Mouse (Mus musculus) gastrocnemius, postnatal 14 days (tissue): Measurements from ENCODE around the gene Cep128. TPM values are rescaled to one million over a fixed set of nuclear protein-coding genes. Genes with fewer than 3 reads are reported as not detected.

Source experiments
- DNase-seq: peaks from one replicate; pipeline ENCODE4 v3.0.0; 2021; ENCODE audit warnings: mixed read lengths
- intact Hi-C: fragments of 180-260 bp; cut with DNase I; formaldehyde crosslinking; loops from one replicate; pipeline ENCODE4 v1.15.1; 2025; ENCODE audit warnings: low total_unique reads
- total RNA-seq, 2 experiments: library from RNA; stranded (reverse); gene quantifications; 2 replicates each; pipeline ENCODE4 v1.2.3; 2021

Cep128 gene
- total RNA-seq, 2 experiments from 2014 or later: 1.4 to 1.6 TPM

DNA sequence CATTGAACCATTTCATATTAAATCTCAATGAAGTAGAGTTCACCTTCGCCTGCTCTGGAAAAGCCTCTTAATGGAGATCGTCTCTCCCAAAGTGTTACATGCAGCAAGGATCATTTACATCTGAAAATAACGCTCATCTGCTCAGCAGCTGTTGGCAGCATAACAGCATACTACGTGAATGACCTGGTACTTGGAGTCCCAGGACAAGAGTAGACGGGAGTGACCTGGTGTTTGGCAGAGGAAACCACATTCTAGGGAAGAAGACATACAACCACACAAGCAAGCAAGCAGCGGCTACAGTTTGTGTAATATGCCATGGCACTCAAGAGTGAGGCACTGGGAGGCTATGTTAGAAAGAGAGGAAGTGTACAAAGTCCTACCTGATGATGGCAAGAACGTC, 69.2 kb downstream of the Cep128 start:
- intact Hi-C loops: no loop called here
- no peak for DNase-seq

DNA sequence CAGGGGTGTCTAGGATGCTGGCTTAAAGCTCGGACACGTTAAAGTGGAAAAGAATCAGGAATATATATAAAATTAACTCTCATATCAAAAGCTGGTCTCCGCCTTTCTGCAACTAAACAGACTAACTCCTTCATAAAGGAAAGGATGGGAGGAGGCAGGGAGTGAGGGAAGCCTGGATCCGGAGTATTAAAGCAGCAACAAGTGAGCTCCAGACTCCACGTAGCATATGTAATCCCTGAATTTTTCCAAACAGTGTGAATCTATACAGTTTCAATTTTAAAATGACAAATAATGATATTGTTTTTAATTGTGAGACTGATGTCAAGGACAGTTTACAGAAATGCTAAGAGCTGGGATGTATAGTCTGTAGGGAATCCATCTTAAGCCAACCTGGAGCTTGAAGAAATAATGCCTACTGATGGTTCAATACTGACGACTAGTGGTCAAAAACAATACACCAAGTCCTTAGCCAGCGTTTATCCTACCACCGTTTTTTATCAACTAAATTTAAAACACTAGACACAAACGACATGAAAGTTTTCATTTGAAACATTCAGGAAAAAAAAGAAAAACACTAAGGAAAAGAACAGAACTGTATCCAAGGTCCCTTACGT, 70.1 kb downstream of the Cep128 start:
- intact Hi-C loops: loop anchor here (5.0 kb wide), 1 partner anchor 577 kb away; the partner anchor contains the start of gene Dio2

DNA sequence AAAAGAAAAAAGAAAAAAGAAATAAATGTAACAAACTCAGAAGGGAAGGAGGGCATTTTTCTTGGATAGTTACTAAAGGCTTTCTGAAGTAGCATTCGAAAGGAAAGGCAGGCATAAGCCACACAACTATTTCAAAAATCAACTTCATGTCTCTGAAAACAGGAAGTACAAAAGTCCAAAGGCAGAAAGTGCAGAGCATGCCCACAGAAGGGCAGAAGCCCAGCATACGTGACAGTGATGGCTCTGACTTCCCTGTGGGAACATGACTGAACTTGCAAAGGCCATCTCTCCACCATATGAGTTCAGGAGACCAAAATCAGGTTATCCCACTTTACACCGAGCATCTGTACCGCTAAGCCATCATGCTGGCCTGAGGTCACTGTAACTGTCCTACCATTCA, 71.6 kb downstream of the Cep128 start:
- intact Hi-C loops: loop anchor here (5.0 kb wide), 1 partner anchor 575 kb away; the partner anchor contains the start of gene Dio2
- DNase-seq: no peak

More for the DNA sequence above, 70.1 kb downstream of the Cep128 start:
- DNase-seq: no peak

DNA sequence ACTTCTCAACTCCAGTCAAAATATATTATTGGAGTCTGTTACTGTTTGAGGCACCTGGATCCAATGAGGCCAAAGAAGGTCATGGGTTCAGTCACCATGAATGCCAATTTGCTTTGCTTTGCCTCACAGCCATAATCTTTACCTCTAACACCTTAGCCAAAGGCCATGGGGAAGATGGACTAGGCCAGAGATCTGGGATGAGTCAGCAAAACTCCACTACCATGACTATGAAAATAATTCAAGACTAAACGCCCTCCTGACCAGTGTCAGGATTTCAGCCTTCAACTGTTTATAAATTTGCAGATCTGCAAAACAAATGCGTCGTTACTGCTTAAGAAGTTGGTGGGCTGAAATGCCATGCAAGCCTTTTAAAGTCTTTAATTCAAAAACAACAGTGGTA, 76.5 kb downstream of the Cep128 start:
- intact Hi-C loops: no loop called here
- no peak for DNase-seq

DNA sequence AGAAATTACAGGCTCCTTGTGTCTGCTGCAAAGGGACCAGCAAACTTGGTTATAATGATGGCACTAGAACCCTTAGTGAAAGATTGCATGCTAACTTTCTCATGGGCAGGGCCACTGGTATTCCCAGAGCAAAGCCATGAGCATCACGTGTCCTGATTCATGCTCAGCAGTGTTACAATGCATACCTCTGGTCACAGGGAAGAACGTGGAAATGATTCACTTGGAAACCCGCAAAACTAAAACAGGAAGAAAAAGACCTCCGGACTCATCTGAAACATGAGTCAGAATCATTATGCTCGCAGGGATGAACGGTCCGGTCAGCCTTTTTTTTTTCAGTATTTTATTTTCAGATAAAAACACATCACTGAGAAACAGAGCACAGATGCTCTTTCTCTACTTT, 78.4 kb downstream of the Cep128 start:
- intact Hi-C loops: no loop called here
- no peak for DNase-seq

DNA sequence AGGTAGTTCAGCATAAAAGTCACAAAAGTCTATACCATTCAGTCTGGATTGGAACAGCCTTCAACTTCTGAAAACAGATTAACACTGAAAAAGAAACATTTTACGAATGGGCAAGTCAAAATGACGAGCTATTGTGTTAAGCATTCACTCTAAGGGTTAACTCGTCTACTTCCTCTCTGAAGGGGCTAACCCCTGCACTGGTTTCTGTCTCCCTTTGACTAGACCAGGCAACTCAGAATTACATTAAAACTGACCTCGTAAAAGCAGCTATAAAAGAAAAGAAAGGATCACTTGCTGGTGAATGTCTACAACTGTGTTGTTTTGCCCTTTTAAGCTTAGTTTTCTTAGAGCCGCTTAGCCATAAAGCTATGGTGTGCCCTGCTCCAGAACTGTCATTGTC, 79.2 kb downstream of the Cep128 start:
- DNase-seq: no peak
- intact Hi-C loops: no loop called here

DNA sequence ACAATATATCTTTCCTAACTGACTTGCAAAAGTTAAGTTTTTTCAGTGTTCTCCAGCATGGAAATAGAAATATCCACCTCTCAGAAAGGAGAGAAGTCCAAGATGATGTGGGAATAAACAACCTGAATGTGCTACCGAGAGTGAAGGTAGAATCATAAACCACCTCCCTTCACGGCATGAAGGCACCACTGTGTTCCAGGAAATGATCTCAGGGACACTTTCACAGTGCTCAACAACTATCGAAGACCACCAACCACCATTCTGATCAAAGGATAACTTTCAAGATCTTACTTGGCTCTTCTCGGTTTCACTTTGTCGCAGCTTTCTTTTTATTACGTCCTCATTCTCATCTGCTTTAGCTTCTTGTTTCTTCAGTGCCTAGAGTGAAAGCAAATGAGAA, 85.5 kb downstream of the Cep128 start:
- DNase-seq: no peak
- intact Hi-C loops: no loop called here

DNA sequence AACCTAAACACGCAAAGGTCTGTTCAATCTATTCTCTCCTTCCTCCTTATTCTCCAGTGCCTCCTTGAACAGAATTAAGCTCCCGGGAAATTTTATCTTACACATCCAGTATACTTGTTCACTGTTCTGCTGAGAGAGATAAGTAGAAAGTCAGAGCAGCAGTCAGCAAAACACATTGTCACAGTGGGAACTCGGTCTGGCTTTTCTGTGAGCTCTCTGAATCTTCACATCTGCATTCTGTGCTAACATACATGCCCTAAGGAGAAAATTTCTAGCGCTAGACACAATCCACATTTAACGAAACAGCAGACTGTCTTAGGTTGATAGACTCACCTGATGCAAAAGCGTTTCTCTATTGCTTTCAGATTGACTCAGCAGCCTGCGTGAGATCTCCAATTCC, 88.3 kb downstream of the Cep128 start:
- DNase-seq: no peak

DNA sequence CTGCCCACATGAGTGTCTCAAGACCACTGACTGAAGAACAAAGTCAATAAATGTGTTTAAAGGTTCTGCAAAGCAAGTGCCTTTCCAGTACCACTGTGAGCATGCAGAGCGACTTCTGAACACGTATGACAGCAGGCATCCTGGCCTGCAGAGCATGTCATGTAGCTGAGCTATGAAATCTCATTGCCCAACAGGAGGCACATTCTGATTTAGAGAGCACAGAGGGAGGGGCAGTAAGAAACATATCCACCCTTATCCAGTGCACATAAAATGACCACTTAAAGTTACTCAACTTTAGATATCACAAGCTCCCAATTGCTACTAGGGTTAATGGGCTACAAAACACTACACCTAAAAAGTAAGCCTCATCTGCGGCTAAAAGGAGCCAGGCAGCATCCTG, 88.8 kb downstream of the Cep128 start:
- DNase-seq: no peak
- intact Hi-C loops: no loop called here

More for the DNA sequence above, 88.3 kb downstream of the Cep128 start:
- intact Hi-C loops: no loop called here

DNA sequence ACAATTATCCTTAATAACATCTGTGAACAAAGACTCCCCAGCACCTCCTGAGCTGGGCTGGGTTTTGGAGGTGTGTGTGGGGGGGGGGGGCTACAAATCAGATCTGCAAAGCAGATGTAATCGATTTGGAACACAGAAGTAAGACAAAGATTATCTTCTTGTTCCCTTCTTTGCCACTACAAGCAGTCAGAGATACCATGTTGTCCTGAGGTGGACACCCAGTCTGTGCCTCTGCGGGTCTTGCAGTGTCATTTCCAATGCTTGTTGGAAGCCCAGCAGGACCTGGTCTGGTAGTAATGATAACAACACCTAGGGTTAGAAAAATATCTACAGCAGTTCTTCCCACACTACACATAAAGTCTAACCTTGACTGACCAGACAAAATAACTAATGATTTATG, 110.3 kb downstream of the Cep128 start:
- no peak for DNase-seq
- intact Hi-C loops: no loop called here

DNA sequence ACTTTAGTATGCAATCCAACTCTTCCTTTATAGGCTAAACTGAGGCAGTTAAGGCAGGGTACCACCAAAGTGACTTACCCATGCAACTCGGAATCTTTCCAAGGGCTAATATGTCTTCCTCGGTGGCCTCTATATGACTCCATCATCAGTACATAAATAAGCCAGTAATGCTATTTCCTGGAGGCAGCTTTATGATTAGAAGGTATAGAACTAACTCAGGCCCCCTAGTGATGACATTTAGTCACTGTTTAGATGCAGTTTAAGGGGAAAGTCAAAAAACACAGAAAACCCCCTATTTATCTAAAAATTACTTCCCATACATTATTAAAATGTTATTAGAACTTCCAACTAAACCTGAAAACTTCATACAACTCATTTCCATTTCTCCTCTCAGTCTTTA, 114.6 kb downstream of the Cep128 start:
- no peak for DNase-seq
- intact Hi-C loops: no loop called here

DNA sequence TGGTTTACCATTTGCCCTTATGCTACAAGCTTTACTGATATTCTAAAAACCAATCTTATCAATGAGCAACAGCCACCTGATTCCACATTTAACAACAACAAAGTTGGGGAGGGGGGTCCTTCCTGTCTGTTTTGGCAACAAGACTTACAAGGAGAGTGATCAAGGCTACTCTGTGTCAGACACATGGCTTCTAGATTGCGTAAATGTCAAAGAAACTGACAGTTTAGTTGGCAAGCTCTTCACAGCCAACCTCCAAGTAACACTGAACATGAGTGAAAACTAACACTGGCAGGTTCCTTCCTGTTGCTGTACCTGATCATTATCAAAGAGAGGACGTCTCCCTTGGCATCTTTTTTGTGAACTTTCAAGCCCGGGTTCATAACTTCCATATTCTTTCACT, 115.2 kb downstream of the Cep128 start:
- intact Hi-C loops: no loop called here
- no peak for DNase-seq

DNA sequence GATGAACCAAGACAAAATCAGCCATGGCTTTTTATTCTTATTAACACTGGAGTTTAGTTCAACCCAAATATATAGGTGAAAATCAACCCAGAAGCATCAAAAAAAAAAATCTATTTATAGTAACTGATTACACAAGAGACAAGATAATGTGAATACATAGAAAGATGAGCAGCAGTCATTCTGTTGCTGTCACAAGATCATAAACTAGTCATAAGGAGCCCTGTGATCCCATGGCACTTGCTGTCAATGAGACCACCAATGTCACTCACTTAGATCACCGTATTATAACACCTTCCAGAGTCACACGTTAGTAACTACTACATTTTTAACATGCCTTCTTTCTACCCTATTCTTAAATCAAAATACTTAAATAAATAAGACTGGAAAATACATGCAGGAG, 118.2 kb downstream of the Cep128 start:
- DNase-seq: no peak
- intact Hi-C loops: no loop called here

DNA sequence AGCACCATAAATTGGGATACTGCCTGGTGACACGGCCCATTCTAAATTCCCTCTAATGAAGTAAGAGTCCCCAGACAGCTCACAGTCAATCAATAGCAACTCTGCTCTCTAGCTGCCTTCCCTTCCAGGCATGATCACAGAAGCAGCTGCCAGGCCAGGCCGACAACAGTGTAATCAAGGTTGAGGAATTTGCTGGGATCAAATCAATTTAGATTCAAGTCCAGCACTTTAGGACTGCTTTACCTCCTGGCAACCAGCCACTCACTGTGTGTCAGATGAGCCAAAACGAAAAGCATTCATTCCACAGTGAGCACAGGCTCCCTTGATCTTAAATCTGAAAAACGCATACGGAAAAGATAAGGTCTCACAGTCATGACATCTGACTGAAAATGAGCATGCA, 118.7 kb downstream of the Cep128 start:
- DNase-seq: no peak
- intact Hi-C loops: no loop called here

DNA sequence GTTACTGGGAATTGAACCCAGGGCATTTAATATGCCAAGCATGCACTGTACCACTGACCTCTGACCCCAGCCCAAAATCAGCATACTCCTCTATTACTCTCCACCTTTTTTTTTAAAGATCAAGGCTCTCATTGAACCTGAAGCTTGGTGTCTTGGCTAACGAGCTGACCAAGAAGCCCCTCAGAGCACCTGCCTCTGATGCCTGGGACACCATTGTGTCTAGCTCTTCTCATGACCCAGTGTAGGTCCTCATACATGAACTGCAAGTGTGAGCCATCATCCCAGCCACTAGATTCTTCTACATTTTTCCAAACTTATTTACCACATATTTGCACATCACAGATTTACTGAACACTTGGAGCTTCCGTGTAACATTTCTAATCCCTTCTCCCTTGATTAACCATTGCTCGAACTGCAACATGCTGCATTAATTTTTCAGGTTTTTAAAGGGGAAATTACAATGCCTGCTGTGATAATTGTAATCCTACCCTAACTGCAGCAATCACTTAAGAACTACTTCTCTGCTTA, 119.3 kb downstream of the Cep128 start:
- no peak for DNase-seq
- intact Hi-C loops: no loop called here

DNA sequence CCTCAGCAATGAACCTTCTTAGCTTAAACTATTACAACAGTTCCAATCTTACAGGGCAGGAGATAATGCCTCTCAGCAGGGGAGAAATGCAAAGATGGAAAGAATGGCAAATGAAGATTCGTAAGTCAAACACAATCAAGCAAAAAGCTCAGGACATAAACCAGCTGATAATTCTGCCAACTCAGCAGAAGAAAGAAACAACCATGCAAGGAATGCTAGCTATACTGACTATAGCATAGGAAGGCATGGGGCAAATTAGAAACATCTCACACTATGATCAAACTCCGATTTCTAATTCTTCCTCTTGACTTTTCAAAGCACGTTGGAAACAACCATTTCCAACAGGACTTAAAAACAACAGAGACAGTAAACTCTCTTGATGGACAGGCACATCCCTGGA, 120.5 kb downstream of the Cep128 start:
- intact Hi-C loops: no loop called here
- no peak for DNase-seq

DNA sequence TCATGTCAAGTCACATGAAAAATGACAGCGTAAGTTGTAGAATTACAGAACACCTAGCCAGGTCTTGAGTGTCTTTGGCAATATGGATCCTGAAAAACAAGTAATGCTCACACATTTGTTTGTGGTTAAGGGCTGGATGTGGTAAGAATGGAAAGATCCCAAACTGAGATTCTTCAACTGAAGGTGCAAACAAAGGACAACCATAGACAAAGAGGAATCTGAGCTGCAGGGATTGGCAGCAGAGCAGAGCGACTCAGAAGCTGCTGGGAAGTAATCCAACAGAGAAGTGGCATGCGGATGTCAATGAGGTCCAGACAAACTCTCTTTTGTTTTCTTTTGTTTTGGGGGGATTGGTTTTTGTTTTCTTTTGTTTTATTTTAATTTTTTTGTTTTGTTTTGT, 121.4 kb downstream of the Cep128 start:
- DNase-seq: no peak
- intact Hi-C loops: no loop called here

DNA sequence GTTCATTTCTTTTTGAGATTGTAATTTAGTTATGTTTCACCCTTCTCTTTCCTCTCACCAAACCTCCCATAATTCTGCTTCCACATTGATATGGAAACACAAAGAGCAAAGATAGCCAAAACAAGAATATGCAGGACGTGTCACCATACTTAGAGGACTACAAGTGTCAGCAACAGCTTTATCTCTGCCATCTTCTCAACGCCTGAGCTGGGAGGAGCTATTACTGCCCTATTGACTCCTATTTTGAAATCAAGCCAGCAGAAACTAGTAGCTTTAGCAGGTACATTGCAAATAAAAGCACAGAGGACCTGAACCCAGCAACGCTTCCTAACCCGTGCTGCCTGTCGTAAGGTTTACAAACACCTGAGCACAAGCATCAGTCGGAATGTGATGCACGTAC, 127.9 kb downstream of the Cep128 start:
- DNase-seq: no peak
- intact Hi-C loops: no loop called here

DNA sequence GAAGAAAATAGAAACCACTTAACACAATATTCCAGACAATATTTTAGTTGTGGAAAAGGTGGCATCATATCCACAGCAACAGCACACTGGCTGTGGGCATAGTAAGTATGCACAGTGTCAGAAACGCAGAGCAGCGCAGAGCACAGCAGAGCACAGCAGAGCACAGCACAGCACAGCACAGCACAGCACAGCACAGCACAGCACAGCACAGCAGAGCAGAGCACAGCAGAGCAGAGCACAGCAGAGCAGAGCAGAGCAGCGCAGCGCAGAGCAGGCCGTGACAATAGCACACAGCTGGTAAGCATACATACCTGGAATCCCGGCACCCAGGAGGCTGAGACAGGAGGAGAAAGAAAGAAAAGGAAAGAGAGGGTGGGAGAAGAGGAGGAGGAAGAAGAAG, 129.4 kb downstream of the Cep128 start:
- DNase-seq: no peak
- intact Hi-C loops: no loop called here

DNA sequence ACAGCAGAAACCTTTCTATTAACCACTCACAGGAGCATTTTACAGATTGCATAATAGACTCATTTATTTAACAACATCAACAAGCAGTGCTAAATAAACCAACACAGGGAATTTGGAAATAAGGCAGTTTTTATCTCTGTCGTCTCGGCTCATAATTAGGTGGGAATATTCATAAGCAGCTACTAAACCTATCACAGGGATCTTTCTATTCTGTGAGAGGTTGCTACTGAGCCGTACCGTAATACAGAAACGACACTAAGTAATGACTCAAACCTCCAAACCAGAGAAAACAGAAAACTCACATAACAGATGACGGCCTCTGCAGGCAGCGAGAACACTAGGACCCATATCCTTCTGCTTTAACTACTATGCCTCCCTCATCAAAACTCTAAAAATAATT, 163.6 kb downstream of the Cep128 start:
- intact Hi-C loops: no loop called here
- DNase-seq: no peak

DNA sequence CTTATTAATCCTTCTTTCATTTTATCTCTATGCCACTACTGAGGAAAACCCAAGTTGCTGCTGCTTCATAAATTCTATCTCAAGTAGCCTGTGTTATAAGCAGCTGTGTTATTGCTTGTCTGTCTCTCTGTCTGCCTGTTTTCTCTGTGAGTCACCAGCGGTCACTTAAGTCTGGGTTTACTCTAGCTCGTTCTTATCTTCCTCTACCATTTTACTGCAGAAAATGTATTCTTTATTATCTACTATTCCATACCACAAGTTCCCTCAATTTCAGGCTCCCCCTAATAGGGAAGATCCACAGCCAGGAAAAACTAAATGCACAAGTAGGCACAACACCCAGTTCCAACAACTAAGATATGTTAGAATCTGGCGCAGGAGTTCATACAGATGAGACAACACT, 178.7 kb downstream of the Cep128 start:
- intact Hi-C loops: no loop called here

DNA sequence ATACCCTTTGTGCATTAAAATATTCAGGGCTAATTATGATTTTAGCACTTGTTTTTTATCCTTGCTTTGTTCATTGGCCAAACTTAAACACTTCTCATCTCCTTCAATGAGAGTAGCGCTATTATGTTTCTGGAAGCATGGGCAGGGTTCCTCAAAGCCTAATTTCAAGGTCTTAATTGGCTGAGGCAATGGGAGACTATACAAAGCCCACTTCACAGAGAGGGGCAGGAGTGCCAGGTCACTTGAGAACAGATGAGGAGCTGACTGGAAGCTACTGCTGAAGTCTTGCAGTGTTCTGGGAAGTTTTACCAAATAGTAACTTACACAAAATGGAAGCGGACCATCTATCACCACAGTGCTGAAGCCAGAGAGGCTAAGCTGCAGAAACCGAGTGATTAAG, 179.9 kb downstream of the Cep128 start:
- DNase-seq: no peak
- intact Hi-C loops: no loop called here

More for the DNA sequence above, 178.7 kb downstream of the Cep128 start:
- no peak for DNase-seq
